Mouse (Mus musculus) brain, embryonic 14.5 days (tissue): ENCODE measurements around the gene Jsrp1.

ENCODE experiments used
- CTCF ChIP-seq: fragments of 200-500 bp; IDR thresholded peaks from 2 replicates; pipeline ENCODE4 v1.5.1; 2012; ENCODE audit warnings: inconsistent platforms, mild to moderate bottlenecking, moderate library complexity, borderline replicate concordance; ENCODE audit not compliant: insufficient read depth, insufficient read length; ENCODE audit errors: extremely low read depth
- POLR2A ChIP-seq: fragments of 200-500 bp; IDR thresholded peaks from 2 replicates; pipeline ENCODE4 v1.6.1; 2012; ENCODE audit warnings: mild to moderate bottlenecking, inconsistent platforms, borderline replicate concordance; ENCODE audit not compliant: poor library complexity, insufficient read depth, insufficient read length, severe bottlenecking; ENCODE audit errors: extremely low read depth

DNA sequence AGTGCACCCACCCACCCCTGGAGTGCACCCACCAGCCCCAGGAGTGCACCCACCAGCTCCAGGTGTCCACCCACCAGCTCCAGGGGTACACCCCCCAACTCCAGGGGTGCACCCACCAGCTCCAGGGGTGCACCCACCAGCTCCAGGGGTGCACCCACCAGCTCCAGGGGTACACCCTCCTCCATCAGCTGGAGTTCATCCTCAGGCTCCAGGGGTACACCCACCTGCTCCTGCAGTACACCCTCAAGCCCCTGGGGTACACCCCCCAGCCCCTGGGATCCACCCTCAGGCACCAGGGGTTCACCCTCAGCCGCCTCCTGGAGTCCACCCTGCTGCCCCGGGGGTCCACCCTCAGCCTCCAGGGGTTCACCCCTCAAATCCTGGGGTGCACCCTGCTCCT, 9.0 kb downstream of the Jsrp1 start:
- TF ChIP-seq CTCF (no peak), POLR2A (no peak)
